Mouse (Mus musculus) MEL (cell line): Measurements from ENCODE around the gene Ccdc83. TPM values are rescaled to one million over a fixed set of nuclear protein-coding genes. Genes with fewer than 3 reads are reported as not detected.

Experiments
- DNase-seq: peaks from one replicate; pipeline ENCODE4 v3.0.0; 2011; ENCODE audit warnings: low read depth, low spot score
- H3K27ac ChIP-seq: 2 replicates; pipeline ENCODE4 v1.5.1; 2012; ENCODE audit warnings: low read depth, mild to moderate bottlenecking, control low read depth, low read length, moderate library complexity; ENCODE audit not compliant: control insufficient read depth
- H3K27me3 ChIP-seq, 2 experiments: fragments of 150-350 bp in 1 of 2; sonication (generic) in 1 of 2; 2 replicates each; pipeline ENCODE4 v1.6.1; 2012; ENCODE audit warnings: low read length in 2 of 2, mild to moderate bottlenecking in 2 of 2, improper control_type of control experiment in 1 of 2, moderate library complexity in 1 of 2; ENCODE audit not compliant: insufficient read depth in 2 of 2, control insufficient read depth in 1 of 2
- H3K36me3 ChIP-seq, 2 experiments: 2 replicates each; pipeline ENCODE4 v1.6.1; 2012 to 2014; ENCODE audit warnings: low read length in 2 of 2, improper control_type of control experiment in 1 of 2, inconsistent platforms in 1 of 2, mild to moderate bottlenecking in 1 of 2; ENCODE audit not compliant: insufficient read depth in 2 of 2, control insufficient read depth in 1 of 2
- H3K4me1 ChIP-seq, 2 experiments: fragments of 150-350 bp in 1 of 2; sonication (generic) in 1 of 2; 2 replicates each; pipeline ENCODE4 v1.6.1; 2012; ENCODE audit warnings: low read length in 2 of 2, improper control_type of control experiment in 1 of 2, mild to moderate bottlenecking in 1 of 2; ENCODE audit not compliant: insufficient read depth in 2 of 2, control insufficient read depth in 1 of 2
- H3K4me3 ChIP-seq, 2 experiments: fragments of 150-350 bp in 1 of 2; sonication (generic) in 1 of 2; 2 replicates each; pipeline ENCODE4 v1.5.1; 2012; ENCODE audit warnings: low read depth in 2 of 2, low read length in 2 of 2, mild to moderate bottlenecking in 2 of 2, moderate library complexity in 2 of 2, control low read depth in 1 of 2, improper control_type of control experiment in 1 of 2; ENCODE audit not compliant: control insufficient read depth in 1 of 2, insufficient read depth in 1 of 2
- H3K79me2 ChIP-seq: 2 replicates; pipeline ENCODE4 v1.6.1; 2012; ENCODE audit warnings: mild to moderate bottlenecking, low read length, moderate library complexity; ENCODE audit not compliant: control insufficient read depth, poor library complexity, insufficient read depth
- H3K9ac ChIP-seq: 2 replicates; pipeline ENCODE4 v1.6.1; 2012; ENCODE audit warnings: low read depth, mild to moderate bottlenecking, control low read depth, low read length, moderate library complexity; ENCODE audit not compliant: control insufficient read depth, poor library complexity, severe bottlenecking
- H3K9me3 ChIP-seq: fragments of 150-350 bp; sonication (generic); replicated peaks from 2 replicates; pipeline ENCODE4 v1.6.1; 2012; ENCODE audit warnings: mild to moderate bottlenecking, low read length, improper control_type of control experiment, moderate library complexity; ENCODE audit not compliant: insufficient read depth
- CHD1 ChIP-seq: IDR thresholded peaks from 2 replicates; pipeline ENCODE4 v1.6.1; 2012; ENCODE audit warnings: low read depth, mild to moderate bottlenecking, inconsistent platforms, low read length, improper control_type of control experiment
- CHD2 ChIP-seq: IDR thresholded peaks from 2 replicates; pipeline ENCODE4 v1.6.1; 2011; ENCODE audit warnings: low read length, improper control_type of control experiment
- E2F4 ChIP-seq: IDR thresholded peaks from 2 replicates; pipeline ENCODE4 v1.6.1; 2011; ENCODE audit warnings: low read depth, low read length, improper control_type of control experiment, borderline replicate concordance
- EP300 ChIP-seq, 2 experiments: IDR thresholded peaks; 2 replicates each; pipeline ENCODE4 v1.6.1; 2011; ENCODE audit warnings: improper control_type of control experiment in 2 of 2, low read length in 2 of 2, low read depth in 1 of 2, mild to moderate bottlenecking in 1 of 2
- MAZ ChIP-seq: IDR thresholded peaks from 2 replicates; pipeline ENCODE4 v1.6.1; 2012; ENCODE audit warnings: low read depth, mild to moderate bottlenecking, inconsistent platforms, low read length, improper control_type of control experiment
- MXI1 ChIP-seq: IDR thresholded peaks from 2 replicates; pipeline ENCODE4 v1.6.1; 2011; ENCODE audit warnings: mild to moderate bottlenecking, low read depth, low read length, improper control_type of control experiment
- POLR2A ChIP-seq, 2 experiments: IDR thresholded peaks; 2 replicates each; pipeline ENCODE4 v1.6.1; 2011 to 2012; ENCODE audit warnings: low read length in 2 of 2, mild to moderate bottlenecking in 2 of 2, control low read depth in 1 of 2, improper control_type of control experiment in 1 of 2, low read depth in 1 of 2, moderate library complexity in 1 of 2; ENCODE audit not compliant: control insufficient read depth in 1 of 2, insufficient read depth in 1 of 2, poor library complexity in 1 of 2
- RAD21 ChIP-seq: IDR thresholded peaks from 2 replicates; pipeline ENCODE4 v1.6.1; 2011; ENCODE audit warnings: mild to moderate bottlenecking, low read depth, low read length, improper control_type of control experiment
- TAL1 ChIP-seq: IDR thresholded peaks from 2 replicates; pipeline ENCODE4 v1.6.1; 2012; ENCODE audit warnings: mild to moderate bottlenecking, inconsistent platforms, low read length, moderate library complexity, mixed read lengths
- TBP ChIP-seq: IDR thresholded peaks from 2 replicates; pipeline ENCODE4 v1.8.0; 2011; ENCODE audit warnings: low read depth, low read length, improper control_type of control experiment
- TCF12 ChIP-seq: IDR thresholded peaks from 2 replicates; pipeline ENCODE4 v1.6.1; 2014; ENCODE audit warnings: low read depth, mild to moderate bottlenecking, inconsistent platforms, low read length, improper control_type of control experiment, moderate library complexity
- USF1 ChIP-seq: IDR thresholded peaks from 2 replicates; pipeline ENCODE4 v1.6.1; 2014; ENCODE audit warnings: low read depth, mild to moderate bottlenecking, inconsistent platforms, low read length, improper control_type of control experiment, moderate library complexity
- USF2 ChIP-seq, 2 experiments: IDR thresholded peaks; 2 replicates each; pipeline ENCODE4 v1.6.1; 2011 to 2012; ENCODE audit warnings: improper control_type of control experiment in 2 of 2, low read length in 2 of 2, borderline replicate concordance in 1 of 2, inconsistent platforms in 1 of 2, low read depth in 1 of 2, mild to moderate bottlenecking in 1 of 2; ENCODE audit not compliant: insufficient read depth in 1 of 2
- ZKSCAN1 ChIP-seq: IDR thresholded peaks from 2 replicates; pipeline ENCODE4 v1.6.1; 2012; ENCODE audit warnings: low read depth, mild to moderate bottlenecking, inconsistent platforms, low read length, improper control_type of control experiment, moderate library complexity
- ZNF384 ChIP-seq: IDR thresholded peaks from 2 replicates; pipeline ENCODE4 v1.6.1; 2012; ENCODE audit warnings: low read depth, mild to moderate bottlenecking, inconsistent platforms, low read length, improper control_type of control experiment
- polyA plus RNA-seq, 2 experiments: library from polyadenylated mRNA; stranded (reverse) in 1 of 2; unstranded in 1 of 2; fragments of >175 nt in 1 of 2; fragments of >200 nt in 1 of 2; gene quantifications; 2 replicates each; pipeline versions ENCODE4 v1.2.1 to v1.2.4; 2012; ENCODE audit warnings: low replicate concordance in 2 of 2, low read depth in 1 of 2; ENCODE audit not compliant: insufficient read length in 2 of 2, insufficient read depth in 1 of 2, missing spikeins in 1 of 2
- total RNA-seq: library from RNA; depleted of rRNA; stranded (reverse); fragments of 300-350 nt; gene quantifications from 2 replicates; pipeline ENCODE4 v1.2.3, GENCODE M21; 2012

Gene Ccdc83
- total and polyA plus RNA-seq, 3 experiments, result not detected

DNA sequence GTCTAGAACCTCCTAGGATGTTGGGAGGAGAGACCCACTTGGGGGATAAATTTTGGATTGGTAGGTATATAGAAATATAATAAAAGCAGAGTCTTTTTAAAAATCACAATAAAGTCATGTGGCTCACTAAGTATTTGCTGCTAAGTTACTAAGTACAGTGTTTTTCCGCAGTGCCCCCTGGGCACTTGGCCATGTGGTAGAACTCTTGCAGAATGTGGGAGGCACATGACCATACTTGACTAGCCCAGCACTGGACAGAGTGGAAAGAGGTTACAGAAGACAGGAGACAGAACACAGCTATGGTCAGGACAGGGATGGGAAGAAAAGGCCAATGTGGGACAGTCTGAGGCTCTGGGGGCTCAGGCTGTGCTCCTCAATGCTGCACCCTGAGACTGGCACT, 41.4 kb upstream of the Ccdc83 start:
- Histone ChIP-seq H3K9me3 (no peaks in the 10 kb centered on the region), H3K9ac (no peak overlapping the region), H3K79me2 (no peaks in the 10 kb centered on the region), H3K4me3 (no peak overlapping the region), H3K27me3 (no peaks in the 10 kb centered on the region), H3K27ac (no peak overlapping the region), H3K36me3 (no peaks in the 10 kb centered on the region)
- no peak for TF ChIP-seq E2F4
- no peak for TF ChIP-seq MXI1
- no peak for TF ChIP-seq MAZ
- TF ChIP-seq ZKSCAN1, result no peak
- no peak for TF ChIP-seq CHD2
- TF ChIP-seq EP300 (IDR thresholded peaks at IDR 0.05; ENCODE audit: low read depth in 1 of 2, low read length in 2 of 2), result no peak
- TF ChIP-seq CHD1, result no peak
- TF ChIP-seq, all 39 proteins: peak for 0
- DNase-seq, result no peak
- H3K4me1 ChIP-seq, result no peaks in the 10 kb centered on the region

DNA sequence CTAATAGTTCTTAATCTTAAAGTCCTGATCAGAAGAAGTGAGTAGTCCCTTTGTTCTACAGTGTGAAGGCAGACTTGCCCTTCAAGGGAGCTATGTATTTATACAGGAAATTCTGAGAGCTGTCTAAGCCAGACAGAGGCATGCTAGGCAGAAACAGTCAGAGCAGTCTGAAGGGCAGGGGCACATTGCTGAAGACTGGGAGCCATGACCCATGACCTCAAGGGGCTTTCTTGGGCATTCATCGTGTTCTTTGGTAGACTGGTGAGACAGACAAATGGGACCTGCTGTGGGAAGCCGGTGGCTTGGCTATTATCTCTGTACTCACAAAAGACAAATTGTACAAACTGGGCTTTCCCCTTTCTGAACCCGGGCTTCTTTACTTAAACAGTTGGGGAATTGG, 40.5 kb upstream of the Ccdc83 start:
- TF ChIP-seq TBP (no peak), TAL1 (no peak), USF1 (no peak), POLR2A (IDR thresholded peaks at IDR 0.05; ENCODE audit: control insufficient read depth in 1 of 2, insufficient read depth in 1 of 2, low read depth in 1 of 2, low read length in 2 of 2, poor library complexity in 1 of 2) (no peak), EP300 (IDR thresholded peaks at IDR 0.05; ENCODE audit: low read depth in 1 of 2, low read length in 2 of 2) (no peak), ZKSCAN1 (no peak), TCF12 (no peak), ZNF384 (no peak), USF2 (IDR thresholded peaks at IDR 0.05; ENCODE audit: borderline replicate concordance in 1 of 2, insufficient read depth in 1 of 2, low read depth in 1 of 2, low read length in 2 of 2) (no peak), E2F4 (no peak), RAD21 (no peak)
- H3K4me1 ChIP-seq, result no peaks in the 10 kb centered on the region
- no peak overlapping the region for H3K27ac ChIP-seq
- H3K36me3 ChIP-seq, result no peaks in the 10 kb centered on the region
- no peak overlapping the region for H3K9ac ChIP-seq
- no peaks in the 10 kb centered on the region for H3K79me2 ChIP-seq
- H3K27me3 ChIP-seq, result no peaks in the 10 kb centered on the region
- H3K9me3 ChIP-seq, result no peaks in the 10 kb centered on the region
- no peak overlapping the region for H3K4me3 ChIP-seq
- no peak for DNase-seq
